Mouse (Mus musculus) Patski (cell line): ENCODE results near the gene Gc. TPM values are rescaled to one million over a fixed set of nuclear protein-coding genes. Genes with fewer than 3 reads are reported as not detected.
A peak's percentile ranks its signal among the peaks of the same experiment; 100 is the strongest.

ENCODE experiments used
- ATAC-seq: fragments of 100-300 bp; one replicate; pipeline ENCODE4 v1.8.0; 2021
- CTCF ChIA-PET: fragments of 350-600 bp; sonication (Branson Sonifier 250); formaldehyde crosslinking; loops from one replicate; lab custom pipeline; 2022; ENCODE audit warnings: inconsistent platforms; lab: Charles Lee
- POLR2A ChIA-PET: fragments of 350-600 bp; sonication (Branson Sonifier 250); formaldehyde crosslinking; loops from one replicate; lab custom pipeline; 2022; ENCODE audit warnings: antibody characterized with exemption, inconsistent platforms; lab: Charles Lee
- DNase-seq: peaks from one replicate; pipeline ENCODE4 v3.0.0-alpha.2; 2011; ENCODE audit warnings: low read depth, low spot score
- H3K27me3 ChIP-seq: fragments of 371-371 bp; one replicate; pipeline ENCODE4 v1.5.1; 2021
- CTCF ChIP-seq: fragments of 100-300 bp; IDR thresholded peaks from one replicate; pipeline ENCODE4 v1.5.1; 2021
- in situ Hi-C: fragments of 300-500 bp; cut with MboI; formaldehyde crosslinking; loops from 3 replicates; pipeline ENCODE4 v1.11.1; 2018; ENCODE audit warnings: low pct_unique_long_range_greater_than_20kb, mixed read lengths
- polyA plus RNA-seq: library from polyadenylated mRNA; unstranded; gene quantifications from one replicate; pipeline ENCODE4 v1.2.3, GENCODE M21; 2021

Gene Gc
- 105 TPM for polyA plus RNA-seq

- CTCF ChIA-PET: interaction anchor here (0.9 to 5.8 kb wide), 5 partner anchors 13 to 48 kb away, joined by 3 to 35 read pairs (median 3); no protein-coding TSS in a partner anchor
- POLR2A ChIA-PET: interaction anchor here (1.1 kb wide), 1 partner anchor 10 kb away, joined by 3 read pairs; no protein-coding TSS in a partner anchor
Measured at GRCm38 (mm10) chr5:89457554-89458062, at the start of gene Gc. Gene Gc, minus strand, starts transcription at chr5:89457898.

GRCm38 (mm10) chr5:89500182-89500581 lies 42.5 kb upstream of the Gc start:
- ATAC-seq (peak; percentile 47), DNase-seq (no peak)
- in situ Hi-C loops: no loop called here
- H3K27me3 ChIP-seq: peaks cover 13% of the 10 kb centered on the region
- ChIA-PET POLR2A (interaction anchor here (0.7 to 1.5 kb wide), 2 partner anchors 32 to 56 kb away, joined by 3 read pairs; no protein-coding TSS in a partner anchor), CTCF (interaction anchor here (0.6 to 4.7 kb wide), 23 partner anchors 10 to 171 kb away, joined by 3 to 50 read pairs (median 4); partner anchors contain the start of gene Gc)
- peak; percentile 80 for TF ChIP-seq CTCF

More at GRCm38 (mm10) chr5:89457554-89458062, at the start of gene Gc:
- in situ Hi-C loops: loop anchor here (5.0 to 25.0 kb wide), 3 partner anchors 40 to 1430 kb away; partner anchors contain the start of genes Ankrd17, Cxcl1 and Gm9958
- ATAC-seq (no peak), DNase-seq (no peak)
- no peaks in the 10 kb centered on the region for H3K27me3 ChIP-seq
- no peak for TF ChIP-seq CTCF

- no peaks in the 10 kb centered on the region for H3K27me3 ChIP-seq
- ChIA-PET CTCF (interaction anchor here (0.7 to 2.2 kb wide), 3 partner anchors 10 to 48 kb away, joined by 3 to 6 read pairs (median 5); no protein-coding TSS in a partner anchor), POLR2A (no interaction called here)
- ATAC-seq (no peak), DNase-seq (no peak)
- in situ Hi-C loops: loop anchor here (25.0 kb wide), 1 partner anchor 930 kb away; the partner anchor contains the start of genes Rufy3 and Utp3
- no peak for TF ChIP-seq CTCF
Measured at GRCm38 (mm10) chr5:89492560-89492959, 34.9 kb upstream of the Gc start.

GRCm38 (mm10) chr5:89470483-89470882 lies 12.8 kb upstream of the Gc start:
- in situ Hi-C loops: loop anchor here (25.0 kb wide), 2 partner anchors 892 to 1417 kb away; partner anchors contain the start of genes Ankrd17, Cxcl1 and Gm9958
- ATAC-seq (peak; percentile 94), DNase-seq (peak; percentile 79)
- POLR2A ChIA-PET: no interaction called here
- TF ChIP-seq CTCF: no peak
- no peaks in the 10 kb centered on the region for H3K27me3 ChIP-seq
- CTCF ChIA-PET: interaction anchor here (0.8 to 1.6 kb wide), 3 partner anchors 9 to 24 kb away, joined by 3 to 7 read pairs (median 3); no protein-coding TSS in a partner anchor

- DNase-seq (no peak), ATAC-seq (no peak)
- POLR2A ChIA-PET: interaction anchor here (0.5 to 1.0 kb wide), 3 partner anchors 10 to 53 kb away, joined by 3 read pairs; partner anchors contain the start of gene Gc
- in situ Hi-C loops: loop anchor here (25.0 kb wide), 2 partner anchors 894 to 1419 kb away; partner anchors contain the start of genes Ankrd17, Cxcl1 and Gm9958
- TF ChIP-seq CTCF: no peak
- no peaks in the 10 kb centered on the region for H3K27me3 ChIP-seq
- CTCF ChIA-PET: interaction anchor here (0.9 to 1.9 kb wide), 2 partner anchors 13 to 14 kb away, joined by 4 to 7 read pairs; no protein-coding TSS in a partner anchor
Measured at GRCm38 (mm10) chr5:89467886-89468285, 10.2 kb upstream of the Gc start.

- DNase-seq: no peak
- no peaks in the 10 kb centered on the region for H3K27me3 ChIP-seq
- CTCF ChIA-PET: interaction anchor here (0.9 to 1.9 kb wide), 3 partner anchors 12 to 27 kb away, joined by 3 to 7 read pairs (median 3); no protein-coding TSS in a partner anchor
- in situ Hi-C loops: loop anchor here (25.0 kb wide), 2 partner anchors 895 to 1420 kb away; partner anchors contain the start of genes Ankrd17, Cxcl1 and Gm9958
- no peak for ATAC-seq
- POLR2A ChIA-PET: interaction anchor here (1.0 to 1.2 kb wide), 2 partner anchors 9 to 15 kb away, joined by 3 read pairs; partner anchors contain the start of gene Gc
- no peak for TF ChIP-seq CTCF
Measured at GRCm38 (mm10) chr5:89467045-89467444, 9.3 kb upstream of the Gc start.

GRCm38 (mm10) chr5:89466275-89466674 lies 8.6 kb upstream of the Gc start:
- ChIA-PET CTCF (interaction anchor here (0.9 to 1.9 kb wide), 5 partner anchors 11 to 34 kb away, joined by 3 to 7 read pairs (median 3); no protein-coding TSS in a partner anchor), POLR2A (interaction anchor here (1.2 kb wide), 1 partner anchor 16 kb away, joined by 3 read pairs; no protein-coding TSS in a partner anchor)
- no peak for DNase-seq
- ATAC-seq: no peak
- H3K27me3 ChIP-seq: no peaks in the 10 kb centered on the region
- in situ Hi-C loops: loop anchor here (25.0 kb wide), 2 partner anchors 896 to 1421 kb away; partner anchors contain the start of genes Ankrd17, Cxcl1 and Gm9958
- TF ChIP-seq CTCF: no peak

- in situ Hi-C loops: loop anchor here (25.0 kb wide), 2 partner anchors 900 to 1425 kb away; partner anchors contain the start of genes Ankrd17, Cxcl1 and Gm9958
- ATAC-seq (no peak), DNase-seq (no peak)
- CTCF ChIA-PET: interaction anchor here (0.8 to 2.0 kb wide), 5 partner anchors 8 to 38 kb away, joined by 3 to 7 read pairs (median 3); no protein-coding TSS in a partner anchor
- POLR2A ChIA-PET: no interaction called here
- TF ChIP-seq CTCF: no peak
- H3K27me3 ChIP-seq: no peaks in the 10 kb centered on the region
Measured at GRCm38 (mm10) chr5:89461817-89462216, 4.1 kb upstream of the Gc start.

GRCm38 (mm10) chr5:89459591-89459990 lies 1.9 kb upstream of the Gc start:
- POLR2A ChIA-PET: no interaction called here
- in situ Hi-C loops: loop anchor here (5.0 to 25.0 kb wide), 3 partner anchors 38 to 1428 kb away; partner anchors contain the start of genes Ankrd17, Cxcl1 and Gm9958
- ATAC-seq: no peak
- no peaks in the 10 kb centered on the region for H3K27me3 ChIP-seq
- peak; percentile 53 for DNase-seq
- CTCF ChIA-PET: interaction anchor here (1.1 to 5.8 kb wide), 2 partner anchors 11 to 41 kb away, joined by 3 to 35 read pairs; no protein-coding TSS in a partner anchor
- no peak for TF ChIP-seq CTCF

GRCm38 (mm10) chr5:89458987-89459386 lies 1.3 kb upstream of the Gc start:
- DNase-seq: no peak
- in situ Hi-C loops: loop anchor here (5.0 to 25.0 kb wide), 3 partner anchors 38 to 1428 kb away; partner anchors contain the start of genes Ankrd17, Cxcl1 and Gm9958
- CTCF ChIA-PET: interaction anchor here (1.1 to 5.8 kb wide), 2 partner anchors 12 to 42 kb away, joined by 3 to 35 read pairs; no protein-coding TSS in a partner anchor
- no peak for ATAC-seq
- no peaks in the 10 kb centered on the region for H3K27me3 ChIP-seq
- POLR2A ChIA-PET: no interaction called here
- no peak for TF ChIP-seq CTCF
